ENCODE assay signal across 8 mouse cellular contexts in genomic region chr10:80756509-80756908, GRCm38 (mm10). TPM values are rescaled to one million over a fixed set of nuclear protein-coding genes. Genes with fewer than 3 reads are reported as not detected.
DNase-seq lines count a peak whose midpoint lies in the region; ATAC-seq and TF ChIP-seq lines count a peak whose summit lies in the region.

No protein-coding gene starts in this region.

- DNase-seq in gastrocnemius, adult 2 months: no peak
- DNase-seq in gastrocnemius, postnatal 4 days (ENCODE audit: low spot score in 2 of 2): no peak
- no peak for DNase-seq in testis, postnatal 14 days (ENCODE audit: low spot score)
- no peak for DNase-seq in liver, embryonic 11.5 days (ENCODE audit: low spot score)
- DNase-seq in retina, embryonic 14.5 days (ENCODE audit: low spot score): no peak

- no peaks in the 10 kb centered on the region for H3K36me3 ChIP-seq in testis, adult 2 months (ENCODE audit: control insufficient read depth, insufficient read depth, low read length)
- no peaks in the 10 kb centered on the region for H3K36me3 ChIP-seq in liver, embryonic 11.5 days (ENCODE audit: control insufficient read depth, insufficient read depth, low read length)
- no peaks in the 10 kb centered on the region for H3K36me3 ChIP-seq in stomach, embryonic 16.5 days (ENCODE audit: control insufficient read depth, insufficient read depth, low read length)

- H3K9ac ChIP-seq in liver, embryonic 11.5 days (ENCODE audit: low read depth, low read length): peak overlapping the region; percentile 94
- peak overlapping the region; percentile 95 for H3K9ac ChIP-seq in stomach, embryonic 16.5 days (ENCODE audit: low read length)

- TF ChIP-seq POLR2A in testis, adult 2 months (IDR thresholded peaks at IDR 0.05; ENCODE audit: control insufficient read depth, low read depth, low read length): no peak

- H3K27ac ChIP-seq in gastrocnemius, adult 2 months: peak overlapping the region; percentile 98
- H3K27ac ChIP-seq in testis, adult 2 months (ENCODE audit: control insufficient read depth, insufficient read depth, low read depth, low read length): peak overlapping the region; percentile 94
- H3K27ac ChIP-seq in liver, embryonic 11.5 days (ENCODE audit: low read depth, low read length): no peak overlapping the region
- H3K27ac ChIP-seq in stomach, embryonic 16.5 days (ENCODE audit: low read length): no peak overlapping the region

- H3K27me3 ChIP-seq in testis, adult 2 months (ENCODE audit: control insufficient read depth, insufficient read depth, low read length): no peaks in the 10 kb centered on the region
- no peaks in the 10 kb centered on the region for H3K27me3 ChIP-seq in liver, embryonic 11.5 days (replicated peaks; ENCODE audit: control insufficient read depth, insufficient read depth, low read length)
- no peaks in the 10 kb centered on the region for H3K27me3 ChIP-seq in stomach, embryonic 16.5 days (ENCODE audit: control insufficient read depth, insufficient read depth, low read length)

- TF ChIP-seq CTCF in gastrocnemius, adult 2 months (IDR thresholded peaks at IDR 0.05): no peak
- TF ChIP-seq CTCF in testis, adult 2 months (IDR thresholded peaks at IDR 0.05; ENCODE audit: control insufficient read depth, insufficient read depth, insufficient replicate concordance, low read depth, low read length): no peak

- no peak for ATAC-seq in liver, embryonic 11.5 days (replicated peaks; ENCODE audit: low FRiP score)
- no peak for ATAC-seq in stomach, embryonic 16.5 days (ENCODE audit: insufficient read depth, low FRiP score)
- no peak for ATAC-seq in granulocyte monocyte progenitor cell, adult 5-6 weeks (replicated peaks; ENCODE audit: poor library complexity, severe bottlenecking)

- peak overlapping the region; percentile 92 for H3K4me3 ChIP-seq in gastrocnemius, adult 2 months
- peak overlapping the region; percentile 91 for H3K4me3 ChIP-seq in testis, adult 2 months (ENCODE audit: control insufficient read depth, low read depth, low read length)
- peak overlapping the region; percentile 95 for H3K4me3 ChIP-seq in liver, embryonic 11.5 days (ENCODE audit: low read depth, low read length)
- peak overlapping the region; percentile 92 for H3K4me3 ChIP-seq in stomach, embryonic 16.5 days (replicated peaks; ENCODE audit: low read length)

- H3K4me2 ChIP-seq in liver, embryonic 11.5 days: peak overlapping the region; percentile 83
- H3K4me2 ChIP-seq in stomach, embryonic 16.5 days (ENCODE audit: low read depth, low read length): peak overlapping the region; percentile 98

- peaks cover 39% of the 10 kb centered on the region for H3K4me1 ChIP-seq in testis, adult 2 months (ENCODE audit: control insufficient read depth, insufficient read depth, low read length)
- H3K4me1 ChIP-seq in liver, embryonic 11.5 days (replicated peaks; ENCODE audit: control insufficient read depth, insufficient read depth, low read length): peaks cover 64% of the 10 kb centered on the region
- H3K4me1 ChIP-seq in stomach, embryonic 16.5 days (ENCODE audit: control insufficient read depth, insufficient read depth, low read length): peaks cover 54% of the 10 kb centered on the region

- WGBS in liver, embryonic 11.5 days: 68% methylated on average over 2 of the region's 2 CpGs
- 62% methylated on average over 2 of the region's 2 CpGs for WGBS in stomach, embryonic 16.5 days

- intact Hi-C loops in gastrocnemius, adult 2 months (cut with DNase I): loop anchor here (2.0 kb wide), 1 partner anchor 18 kb away; no protein-coding TSS in a partner anchor

- no peaks in the 10 kb centered on the region for H3K9me3 ChIP-seq in liver, embryonic 11.5 days (ENCODE audit: control insufficient read depth, low read length)
- H3K9me3 ChIP-seq in stomach, embryonic 16.5 days (replicated peaks; ENCODE audit: control insufficient read depth, low read length): no peaks in the 10 kb centered on the region

RNA-seq across cellular contexts. Expression of gene Dot1l, which starts 1.5 kb away (rescaled TPM):
- 10 to 100 TPM; 19.9 to 23.1 TPM for total RNA-seq in gastrocnemius, adult 2 months (2021)
- total RNA-seq in gastrocnemius, postnatal 4 days (2021): 10 to 100 TPM; 50.5 to 61.2 TPM
- polyA plus RNA-seq in testis, adult 2 months (2012; rRNA removed): 168 and 189 TPM in 2 replicates
- polyA plus RNA-seq in liver, embryonic 11.5 days (2014; fragmentation: Nextera tagmentation; extraction: Ambion mirVana): 23.9 and 28.2 TPM in 2 replicates
- 11.8 and 13.9 TPM in 2 replicates for polyA plus RNA-seq in stomach, embryonic 16.5 days (2015; fragmentation: Nextera tagmentation; extraction: Ambion mirVana)
- total RNA-seq in granulocyte monocyte progenitor cell, adult 5-6 weeks (2014; fragmentation: Nextera tagmentation): 41.6 and 52.6 TPM in 2 replicates
- total RNA-seq in granulocyte monocyte progenitor cell, adult 5-6 weeks (2017): 9.7 and 13.4 TPM in 2 replicates

RNA-seq across cellular contexts. Expression of gene Ap3d1, which starts 14.4 kb away (rescaled TPM):
- 10 to 100 TPM; 27.0 to 33.5 TPM for total RNA-seq in gastrocnemius, adult 2 months (2021)
- total RNA-seq in gastrocnemius, postnatal 4 days (2021): 10 to 100 TPM; 52.1 to 58.7 TPM
- polyA plus RNA-seq in testis, adult 2 months (2012; rRNA removed): 178 and 195 TPM in 2 replicates
- 53.1 and 53.2 TPM in 2 replicates for polyA plus RNA-seq in liver, embryonic 11.5 days (2014; fragmentation: Nextera tagmentation; extraction: Ambion mirVana)
- polyA plus RNA-seq in stomach, embryonic 16.5 days (2015; fragmentation: Nextera tagmentation; extraction: Ambion mirVana): 62.5 and 66.3 TPM in 2 replicates
- 43.2 and 47.8 TPM in 2 replicates for total RNA-seq in granulocyte monocyte progenitor cell, adult 5-6 weeks (2014; fragmentation: Nextera tagmentation)
- 34.5 and 42.2 TPM in 2 replicates for total RNA-seq in granulocyte monocyte progenitor cell, adult 5-6 weeks (2017)

RNA-seq across cellular contexts. Expression of gene Sf3a2, which starts 41.5 kb away (rescaled TPM):
- 10 to 100 TPM; 28.9 to 29.1 TPM for total RNA-seq in gastrocnemius, adult 2 months (2021)
- total RNA-seq in gastrocnemius, postnatal 4 days (2021): 10 to 100 TPM; 47.1 to 55.8 TPM
- 65.7 and 67.4 TPM in 2 replicates for polyA plus RNA-seq in testis, adult 2 months (2012; rRNA removed)
- 116 and 121 TPM in 2 replicates for polyA plus RNA-seq in liver, embryonic 11.5 days (2014; fragmentation: Nextera tagmentation; extraction: Ambion mirVana)
- 51.3 and 53.7 TPM in 2 replicates for polyA plus RNA-seq in stomach, embryonic 16.5 days (2015; fragmentation: Nextera tagmentation; extraction: Ambion mirVana)
- 88.0 and 106 TPM in 2 replicates for total RNA-seq in granulocyte monocyte progenitor cell, adult 5-6 weeks (2014; fragmentation: Nextera tagmentation)
- 13.8 and 18.3 TPM in 2 replicates for total RNA-seq in granulocyte monocyte progenitor cell, adult 5-6 weeks (2017)

RNA-seq across cellular contexts. Expression of gene Plekhj1, which starts 41.9 kb away (rescaled TPM):
- total RNA-seq in gastrocnemius, adult 2 months (2021): 10 to 100 TPM; 22.3 to 29.8 TPM
- total RNA-seq in gastrocnemius, postnatal 4 days (2021): 10 to 100 TPM; 41.7 to 43.0 TPM
- 41.4 and 45.8 TPM in 2 replicates for polyA plus RNA-seq in testis, adult 2 months (2012; rRNA removed)
- 178 and 188 TPM in 2 replicates for polyA plus RNA-seq in liver, embryonic 11.5 days (2014; fragmentation: Nextera tagmentation; extraction: Ambion mirVana)
- 102 and 114 TPM in 2 replicates for polyA plus RNA-seq in stomach, embryonic 16.5 days (2015; fragmentation: Nextera tagmentation; extraction: Ambion mirVana)
- total RNA-seq in granulocyte monocyte progenitor cell, adult 5-6 weeks (2014; fragmentation: Nextera tagmentation): 99.1 and 108 TPM in 2 replicates
- 33.0 and 33.7 TPM in 2 replicates for total RNA-seq in granulocyte monocyte progenitor cell, adult 5-6 weeks (2017)

RNA-seq across cellular contexts. Expression of gene Amh, which starts 48.5 kb away (rescaled TPM):
- total RNA-seq in gastrocnemius, adult 2 months (2021): under 1 TPM; 0.38 to 0.98 TPM
- total RNA-seq in gastrocnemius, postnatal 4 days (2021): under 1 TPM; 0.86 to 0.93 TPM
- polyA plus RNA-seq in testis, adult 2 months (2012; rRNA removed): 2.5 and 3.2 TPM in 2 replicates
- 0.14 TPM in 1 of 2 replicates, not detected in the other for polyA plus RNA-seq in liver, embryonic 11.5 days (2014; fragmentation: Nextera tagmentation; extraction: Ambion mirVana)
- polyA plus RNA-seq in stomach, embryonic 16.5 days (2015; fragmentation: Nextera tagmentation; extraction: Ambion mirVana): not detected in 2 replicates
- total RNA-seq in granulocyte monocyte progenitor cell, adult 5-6 weeks (2014; fragmentation: Nextera tagmentation): not detected in 2 replicates
- 0.15 TPM in 1 of 2 replicates, not detected in the other for total RNA-seq in granulocyte monocyte progenitor cell, adult 5-6 weeks (2017)

Comparison
In these comparisons a context has a peak if more than half of its experiments do, and no peak if none do; other contexts are left out.
1. H3K27ac ChIP-seq: peak in gastrocnemius, adult 2 months (single experiment) and testis, adult 2 months (single experiment); none in liver, embryonic 11.5 days (single experiment) and stomach, embryonic 16.5 days (single experiment).
2. Peak in every context shown above with its lines, with median percentiles within 50 percentile points of each other: H3K4me3 ChIP-seq.